Mouse (Mus musculus): ENCODE measurements at regions not wholly inside any gene's neighbourhood (a gene's known extent, or its start where the extent isn't known, plus 50 kb on each side); places are given as distances from the start of the nearest gene placed in this dataset.
A peak's percentile ranks its signal among the peaks of the same experiment; 100 is the strongest.

DNA sequence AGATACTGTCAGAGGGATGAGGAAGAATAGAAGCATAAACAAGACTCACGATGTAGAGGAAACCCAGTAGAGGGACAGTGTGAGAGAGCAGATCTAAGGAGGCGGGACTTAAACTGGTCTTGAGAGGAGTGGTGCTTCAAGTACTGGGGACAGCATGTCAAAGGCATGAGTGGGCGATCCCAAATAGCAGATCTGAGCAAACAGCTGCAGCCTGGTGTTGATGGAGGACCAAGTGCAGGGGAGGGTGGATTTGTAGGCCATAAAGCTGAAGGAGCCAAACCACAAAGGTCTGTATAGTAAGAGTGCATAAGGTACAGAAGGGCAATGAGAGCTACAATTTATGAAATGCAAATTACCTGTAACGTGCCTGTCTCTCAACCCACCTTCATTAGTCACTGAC lies 69.4 kb upstream of the Teddm2 start:
- TF ChIP-seq TCF12 (IDR thresholded peaks at IDR 0.05; ENCODE audit: insufficient read depth, poor library complexity, severe bottlenecking) = peak; percentile 42
- TF ChIP-seq POLR2A (IDR thresholded peaks at IDR 0.05; ENCODE audit: insufficient read length, low read depth) = no peak
- TF ChIP-seq MYOG (IDR thresholded peaks at IDR 0.05; ENCODE audit: control insufficient read depth in 1 of 3, insufficient read depth in 1 of 3, insufficient read length in 2 of 3, low read depth in 2 of 3) = peak; percentile 42 to 79 (median 73)
- TF ChIP-seq MYOD1 (IDR thresholded peaks at IDR 0.05; ENCODE audit: control insufficient read depth in 1 of 3, insufficient read length in 2 of 3, low read depth in 2 of 3) = peak; percentile 91 to 97 (median 97)
- no peak for TF ChIP-seq MAX (IDR thresholded peaks at IDR 0.05; ENCODE audit: low read depth)
- TF ChIP-seq POLR2AphosphoS2 (IDR thresholded peaks at IDR 0.05; ENCODE audit: insufficient read length, low read depth) = no peak

All from myocyte (in vitro differentiated cells).